Comparison of ENCODE assay signal across 23 mouse cellular contexts in genomic region chr16:14122586-14122985, GRCm38 (mm10). TPM values are rescaled to one million over a fixed set of nuclear protein-coding genes. Genes with fewer than 3 reads are reported as not detected.
A peak's percentile ranks its signal among the peaks of the same experiment; 100 is the strongest.
DNase-seq lines count a peak whose midpoint lies in the region; ATAC-seq and TF ChIP-seq lines count a peak whose summit lies in the region.
"Had no signal": no experiment of that assay in that cellular context is flagged by ENCODE, and none has a peak within 500 bp of the region (broad histone marks: within the 10 kb centered on the region; RNA-seq: fewer than 3 reads in every experiment).

No protein-coding gene starts in this region.

- no peak overlapping the region for H3K4me3 ChIP-seq in heart, adult 2 months
- H3K4me3 ChIP-seq in liver, postnatal 0 days (ENCODE audit: low read depth, low read length), result no peak overlapping the region
- no peak overlapping the region for H3K4me3 ChIP-seq in ES-E14 (ENCODE audit: insufficient read depth in 1 of 2, low read depth in 1 of 2, low read length in 2 of 2, poor library complexity in 1 of 2, severe bottlenecking in 1 of 2)
- no peak overlapping the region for H3K4me3 ChIP-seq in cortical plate, adult 2 months (ENCODE audit: insufficient read depth, low read length)
- H3K4me3 ChIP-seq: embryonic facial prominence, embryonic 12.5 days; erythroblast, embryonic 14.5 days; forebrain, embryonic 15.5 days; hindbrain, embryonic 15.5 days; liver, embryonic 13.5 days; midbrain, embryonic 15.5 days had no signal

- DNase-seq in heart, adult 2 months, result no peak
- no peak for DNase-seq in heart, postnatal 36 days
- no peak for DNase-seq in liver, postnatal 0 days
- DNase-seq in liver, result no peak
- DNase-seq in ES-E14 (ENCODE audit: low read depth, low spot score), result no peak
- DNase-seq in heart, adult 11 months, result no peak
- DNase-seq in ovary, postnatal 36 days (ENCODE audit: low spot score), result no peak
- DNase-seq: cerebellum, adult 8-10 months; heart, postnatal 14 days; kidney, adult 8-10 months; kidney, postnatal 25 days; layer of hippocampus, adult 9-11 months; liver, embryonic 13.5 days; lung, postnatal 14 days; retina, postnatal 1 day had no signal

- no peak overlapping the region for H3K27ac ChIP-seq in heart, adult 2 months
- H3K27ac ChIP-seq in liver, postnatal 0 days (ENCODE audit: low read depth), result no peak overlapping the region
- H3K27ac ChIP-seq in ES-E14 (ENCODE audit: insufficient read depth, low read depth, low read length, poor library complexity, severe bottlenecking), result peak overlapping the region; percentile 92; the same call in 1 of the 2 replicates
- peak overlapping the region; percentile 45; the same call in 1 of the 2 replicates for H3K27ac ChIP-seq in cortical plate, adult 2 months (ENCODE audit: insufficient read depth, low read length)
- H3K27ac ChIP-seq: embryonic facial prominence, embryonic 12.5 days; forebrain, embryonic 15.5 days; hindbrain, embryonic 15.5 days; liver, embryonic 13.5 days; midbrain, embryonic 15.5 days had no signal

- intact Hi-C loops in heart, adult 2 months (cut with DNase I), result no loop called here
- intact Hi-C loops in heart, postnatal 36 days (cut with DNase I), result loop anchor here (10.0 kb wide), 1 partner anchor 218 kb away; the partner anchor contains the start of genes Mpv17l and Pdxdc1

- H3K4me2 ChIP-seq in liver, postnatal 0 days (ENCODE audit: low read depth, low read length), result no peak overlapping the region
- H3K4me2 ChIP-seq: embryonic facial prominence, embryonic 12.5 days; forebrain, embryonic 15.5 days; heart, embryonic 11.5 days; hindbrain, embryonic 15.5 days; liver, embryonic 13.5 days; midbrain, embryonic 15.5 days had no signal

- TF ChIP-seq EP300 in heart, adult 2 months (IDR thresholded peaks at IDR 0.05; ENCODE audit: insufficient read depth, low read depth, low read length), result no peak
- TF ChIP-seq EP300 in liver, postnatal 0 days (IDR thresholded peaks at IDR 0.05; ENCODE audit: low read depth), result no peak

- H3K9ac ChIP-seq in heart, adult 2 months (ENCODE audit: low read depth, low read length), result no peak overlapping the region
- no peak overlapping the region for H3K9ac ChIP-seq in liver, postnatal 0 days (replicated peaks)
- H3K9ac ChIP-seq in ES-E14 (ENCODE audit: insufficient read depth, low read depth, low read length, poor library complexity, severe bottlenecking), result no peak overlapping the region
- H3K9ac ChIP-seq: embryonic facial prominence, embryonic 12.5 days; forebrain, embryonic 15.5 days; hindbrain, embryonic 15.5 days; liver, embryonic 13.5 days; midbrain, embryonic 15.5 days had no signal

- ATAC-seq in liver, postnatal 0 days, result no peak
- ATAC-seq: forebrain, embryonic 15.5 days; midbrain, embryonic 15.5 days had no signal

- H3K36me3 ChIP-seq in heart, adult 2 months (ENCODE audit: control insufficient read depth, insufficient read depth, low read length), result peaks cover 7% of the 10 kb centered on the region
- peaks cover 76% of the 10 kb centered on the region for H3K36me3 ChIP-seq in liver, postnatal 0 days (replicated peaks; ENCODE audit: insufficient read depth, low read length)
- H3K36me3 ChIP-seq in ES-E14 (ENCODE audit: control insufficient read depth, insufficient read depth, low read length, poor library complexity, severe bottlenecking), result peaks cover 15% of the 10 kb centered on the region

- H3K27me3 ChIP-seq in heart, adult 2 months (ENCODE audit: control insufficient read depth, insufficient read depth, low read length), result no peaks in the 10 kb centered on the region
- no peaks in the 10 kb centered on the region for H3K27me3 ChIP-seq in liver, postnatal 0 days (ENCODE audit: insufficient read depth, low read length)
- H3K27me3 ChIP-seq: CH12.LX; embryonic facial prominence, embryonic 12.5 days; forebrain, embryonic 15.5 days; hindbrain, embryonic 15.5 days; liver, embryonic 13.5 days; midbrain, embryonic 15.5 days had no signal

- no peaks in the 10 kb centered on the region for H3K9me3 ChIP-seq in liver, postnatal 0 days (ENCODE audit: low read length)
- H3K9me3 ChIP-seq in ES-E14 (ENCODE audit: control insufficient read depth, insufficient read depth, low read depth, low read length), result no peaks in the 10 kb centered on the region
- H3K9me3 ChIP-seq: embryonic facial prominence, embryonic 12.5 days; forebrain, embryonic 15.5 days; hindbrain, embryonic 15.5 days; liver, embryonic 13.5 days; midbrain, embryonic 15.5 days had no signal

- TF ChIP-seq POLR2A in heart, adult 2 months (IDR thresholded peaks at IDR 0.05; ENCODE audit: insufficient read depth, low read depth, low read length), result no peak
- TF ChIP-seq POLR2A in cortical plate, adult 2 months (IDR thresholded peaks at IDR 0.05; ENCODE audit: extremely low read depth, insufficient read depth, low read length), result no peak

- H3K4me1 ChIP-seq in heart, adult 2 months (ENCODE audit: control insufficient read depth, insufficient read depth, low read length), result no peaks in the 10 kb centered on the region; the same call in 1 of the 2 replicates
- no peaks in the 10 kb centered on the region for H3K4me1 ChIP-seq in liver, postnatal 0 days (ENCODE audit: insufficient read depth)
- H3K4me1 ChIP-seq in ES-E14 (ENCODE audit: control insufficient read depth in 2 of 2, insufficient read depth in 2 of 2, low read length in 2 of 2, poor library complexity in 1 of 2), result peaks cover 6 to 9% of the 10 kb centered on the region in 2 experiments; a peak in 2 of 4 replicates
- no peaks in the 10 kb centered on the region; the same call in 1 of the 2 replicates for H3K4me1 ChIP-seq in cortical plate, adult 2 months (ENCODE audit: control insufficient read depth, insufficient read depth, low read length)
- H3K4me1 ChIP-seq: embryonic facial prominence, embryonic 12.5 days; forebrain, embryonic 15.5 days; hindbrain, embryonic 15.5 days; liver, embryonic 13.5 days; midbrain, embryonic 15.5 days had no signal

- H3K79me2 ChIP-seq in heart, adult 2 months (replicated peaks; ENCODE audit: control insufficient read depth, insufficient read depth, low read length), result no peaks in the 10 kb centered on the region; the same call in 1 of the 2 replicates

- TF ChIP-seq CTCF in heart, adult 2 months (IDR thresholded peaks at IDR 0.05), result peak; percentile 38
- peak; percentile 24 for TF ChIP-seq CTCF in liver, postnatal 0 days (IDR thresholded peaks at IDR 0.05; ENCODE audit: low read depth)
- TF ChIP-seq CTCF in cortical plate, adult 2 months (IDR thresholded peaks at IDR 0.05; ENCODE audit: extremely low read depth, insufficient read depth, low read length), result no peak

- in situ Hi-C loops in ES-E14 (cut with MboI; ENCODE audit: low sequenced_read_pairs in 2 of 2, unreplicated experiment in 2 of 2), result loop anchor here in 1 of 2 experiments (10.0 kb wide), 1 partner anchor 218 kb away; the partner anchor contains the start of genes Mpv17l and Pdxdc1

TF ChIP-seq in ES-E14, 5 proteins besides CTCF, POLR2A, EP300 and RAD21:
- peak; percentile 64; the same call in 1 of the 2 replicates for TF ChIP-seq ZC3H11A (IDR thresholded peaks at IDR 0.05; ENCODE audit: borderline replicate concordance, low read depth, low read length)
- no peak for TF ChIP-seq ZNF384 (IDR thresholded peaks at IDR 0.05; ENCODE audit: low read depth, low read length)

RNA-seq across cellular contexts. Expression of gene Nde1, which starts 40.5 kb away (rescaled TPM):
- total RNA-seq in heart, adult 2 months (2021), result 10 to 100 TPM; 30.0 to 31.9 TPM
- 28.2 and 39.7 TPM in 2 replicates for polyA plus RNA-seq in heart, adult 2 months (2012; rRNA removed)
- total RNA-seq in heart, postnatal 36 days (2021), result 10 to 100 TPM; 30.9 to 32.2 TPM
- polyA plus RNA-seq in liver, postnatal 0 days (2015; fragmentation: Nextera tagmentation; extraction: Ambion mirVana), result 24.9 and 28.1 TPM in 2 replicates
- total RNA-seq in ES-E14 (2012; rRNA removed), result 61.3 and 69.1 TPM in 2 replicates
- 28.0 and 30.0 TPM in 2 replicates for polyA plus RNA-seq in cortical plate, adult 2 months (2012; rRNA removed)

RNA-seq across cellular contexts. Expression of gene Marf1, which starts 40.6 kb away (rescaled TPM):
- 10 to 100 TPM; 32.4 to 36.1 TPM for total RNA-seq in heart, adult 2 months (2021)
- polyA plus RNA-seq in heart, adult 2 months (2012; rRNA removed), result 8.3 and 19.2 TPM in 2 replicates
- total RNA-seq in heart, postnatal 36 days (2021), result 10 to 100 TPM; 32.4 to 33.0 TPM
- polyA plus RNA-seq in liver, postnatal 0 days (2015; fragmentation: Nextera tagmentation; extraction: Ambion mirVana), result 6.1 TPM in 2 replicates
- 24.1 and 26.4 TPM in 2 replicates for total RNA-seq in ES-E14 (2012; rRNA removed)
- polyA plus RNA-seq in cortical plate, adult 2 months (2012; rRNA removed), result 45.4 and 46.7 TPM in 2 replicates

Comparison
In these comparisons a context has a peak if more than half of its experiments do, and no peak if none do; other contexts are left out.
1. H3K27ac ChIP-seq: peak in ES-E14 (single experiment) and cortical plate, adult 2 months (single experiment); none in heart, adult 2 months (single experiment) and liver, postnatal 0 days (single experiment).